Mouse (Mus musculus): ENCODE measurements around the gene Fkbp2. TPM values are rescaled to one million over a fixed set of nuclear protein-coding genes. Genes with fewer than 3 reads are reported as not detected.

Gene Fkbp2
- total RNA-seq, 2 experiments from 2014 or later = 69.4 to 78.8 TPM

GRCm38 (mm10) chr19:6950613-6951153 lies 29.6 kb downstream of the Fkbp2 start:
- DNase-seq (ENCODE audit: low spot score in 2 of 2) = peak in 1 of 2 experiments; percentile 50
- intact Hi-C loops (cut with DNase I) = no loop called here

- intact Hi-C loops (cut with DNase I) = no loop called here
- DNase-seq (ENCODE audit: low spot score in 2 of 2) = no peak
Observed at GRCm38 (mm10) chr19:6949951-6950350, 30.4 kb downstream of the Fkbp2 start.

- intact Hi-C loops (cut with DNase I) = no loop called here
- no peak for DNase-seq (ENCODE audit: low spot score in 2 of 2)
Observed at GRCm38 (mm10) chr19:6949532-6949931, 30.8 kb downstream of the Fkbp2 start.

GRCm38 (mm10) chr19:6948186-6948585 lies 32.1 kb downstream of the Fkbp2 start:
- intact Hi-C loops (cut with DNase I) = no loop called here
- DNase-seq (ENCODE audit: low spot score in 2 of 2) = no peak

- DNase-seq (ENCODE audit: low spot score in 2 of 2) = no peak
- intact Hi-C loops (cut with DNase I) = no loop called here
Observed at GRCm38 (mm10) chr19:6947742-6948141, 32.6 kb downstream of the Fkbp2 start.

GRCm38 (mm10) chr19:6943709-6944108 lies 36.6 kb downstream of the Fkbp2 start:
- no peak for DNase-seq (ENCODE audit: low spot score in 2 of 2)
- intact Hi-C loops (cut with DNase I) = loop anchor here (5.0 kb wide), 1 partner anchor 34 kb away; the partner anchor contains the start of gene Plcb3

GRCm38 (mm10) chr19:6942764-6943163 lies 37.5 kb downstream of the Fkbp2 start:
- DNase-seq (ENCODE audit: low spot score in 2 of 2) = no peak
- intact Hi-C loops (cut with DNase I) = loop anchor here (5.0 kb wide), 1 partner anchor 35 kb away; the partner anchor contains the start of gene Plcb3

GRCm38 (mm10) chr19:6942249-6942691 lies 38.0 kb downstream of the Fkbp2 start, which contains the start of gene Gpr137:
TSS of gene Gpr137 (minus strand) at chr19:6942480.
- intact Hi-C loops (cut with DNase I) = loop anchor here (5.0 kb wide), 1 partner anchor 35 kb away; the partner anchor contains the start of gene Plcb3

GRCm38 (mm10) chr19:6941372-6942248 lies 38.7 kb downstream of the Fkbp2 start, which contains the start of gene Bad:
TSS of gene Bad (plus strand) at chr19:6941861.
- DNase-seq (ENCODE audit: low spot score in 2 of 2) = peak; percentile 90 to 96
- intact Hi-C loops (cut with DNase I) = loop anchor here (5.0 kb wide), 1 partner anchor 36 kb away; the partner anchor contains the start of gene Plcb3

More at GRCm38 (mm10) chr19:6942249-6942691, 38.0 kb downstream of the Fkbp2 start, which contains the start of gene Gpr137:
- DNase-seq (ENCODE audit: low spot score in 2 of 2) = peak; percentile 91 to 92

GRCm38 (mm10) chr19:6940396-6941351 lies 39.6 kb downstream of the Fkbp2 start:
- intact Hi-C loops (cut with DNase I) = loop anchor here (5.0 kb wide), 1 partner anchor 37 kb away; the partner anchor contains the start of gene Plcb3
- no peak for DNase-seq (ENCODE audit: low spot score in 2 of 2)

- intact Hi-C loops (cut with DNase I) = loop anchor here (5.0 to 10.0 kb wide), 2 partner anchors 38 to 445 kb away; partner anchors contain the start of gene Plcb3
- no peak for DNase-seq (ENCODE audit: low spot score in 2 of 2)
Observed at GRCm38 (mm10) chr19:6939106-6940002, 40.9 kb downstream of the Fkbp2 start.

- DNase-seq (ENCODE audit: low spot score in 2 of 2) = no peak
- intact Hi-C loops (cut with DNase I) = loop anchor here (10.0 kb wide), 1 partner anchor 443 kb away; no protein-coding TSS in a partner anchor
Observed at GRCm38 (mm10) chr19:6937541-6938465, 42.5 kb downstream of the Fkbp2 start.

GRCm38 (mm10) chr19:6936299-6936698 lies 44.0 kb downstream of the Fkbp2 start:
- intact Hi-C loops (cut with DNase I) = loop anchor here (10.0 kb wide), 1 partner anchor 441 kb away; no protein-coding TSS in a partner anchor
- DNase-seq (ENCODE audit: low spot score in 2 of 2) = no peak

GRCm38 (mm10) chr19:6934195-6934977 lies 45.9 kb downstream of the Fkbp2 start, which contains the start of gene Kcnk4:
TSS of gene Kcnk4 (minus strand) at chr19:6934515.
- DNase-seq (ENCODE audit: low spot score in 2 of 2) = no peak
- intact Hi-C loops (cut with DNase I) = loop anchor here (5.0 to 10.0 kb wide), 2 partner anchors 83 to 440 kb away; partner anchors contain the start of gene Fermt3

GRCm38 (mm10) chr19:6933436-6934194 lies 46.7 kb downstream of the Fkbp2 start:
- peak; percentile 56 to 63 for DNase-seq (ENCODE audit: low spot score in 2 of 2)

More at GRCm38 (mm10) chr19:6933436-6934194, 46.7 kb downstream of the Fkbp2 start:
- intact Hi-C loops (cut with DNase I) = loop anchor here (5.0 to 10.0 kb wide), 2 partner anchors 84 to 439 kb away; partner anchors contain the start of gene Fermt3

Data from left cerebral cortex, postnatal 14 days (tissue).